ENCODE assay signal across 10 mouse cellular contexts in the genomic region with DNA sequence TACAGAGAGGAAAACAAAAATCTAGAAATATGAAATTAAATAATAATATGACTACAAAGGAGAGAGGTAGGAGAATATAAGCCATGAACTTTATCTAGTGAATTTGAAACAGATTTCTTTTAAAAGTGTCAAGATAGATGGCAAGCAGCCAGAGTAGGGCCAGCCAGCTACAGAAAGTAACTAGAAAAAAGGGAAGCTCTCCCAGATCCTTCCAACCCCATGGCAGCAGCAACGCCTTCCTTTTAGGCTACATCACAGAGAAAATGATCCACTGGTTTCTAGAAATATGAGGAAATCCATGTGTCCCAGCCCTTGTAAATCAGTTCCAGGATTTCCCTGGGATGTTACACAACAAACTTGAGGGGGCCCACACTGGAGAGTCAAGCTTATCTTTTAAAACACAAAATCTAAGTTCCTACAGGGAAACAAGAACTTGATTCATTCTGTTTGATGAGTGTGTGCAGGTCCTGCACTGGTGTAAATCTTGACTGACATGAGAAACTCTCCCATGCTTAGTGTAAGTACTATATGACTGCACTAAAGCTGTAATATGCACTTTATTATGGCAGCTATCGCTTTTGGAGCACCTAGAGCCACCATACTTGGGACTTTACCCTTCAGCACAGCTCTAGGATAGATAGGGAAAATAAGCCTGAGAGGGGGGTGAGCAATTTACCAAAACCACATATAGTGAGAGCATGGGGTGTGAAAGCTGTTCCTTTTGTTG. TPM values are rescaled to one million over a fixed set of nuclear protein-coding genes. Genes with fewer than 3 reads are reported as not detected.
DNase-seq lines count a peak whose midpoint lies in the region; ATAC-seq and TF ChIP-seq lines count a peak whose summit lies in the region.
"Had no signal": no experiment of that assay in that cellular context is flagged by ENCODE, and none has a peak within 500 bp of the region (broad histone marks: within the 10 kb centered on the region; RNA-seq: fewer than 3 reads in every experiment).

No protein-coding gene starts in this region.

- peaks cover 19% of the 10 kb centered on the region for H3K36me3 ChIP-seq in lung, embryonic 15.5 days
- H3K36me3 ChIP-seq in forebrain, embryonic 15.5 days, result peaks cover 17% of the 10 kb centered on the region
- H3K36me3 ChIP-seq in intestine, postnatal 0 days (ENCODE audit: control insufficient read depth, insufficient read depth), result 0 out of 2 replicates have a peak, but pooled peaks cover 10% of the 10 kb centered on the region
- H3K36me3 ChIP-seq in neural tube, embryonic 13.5 days, result peaks cover 18% of the 10 kb centered on the region

- H3K9me3 ChIP-seq in lung, embryonic 15.5 days, result no peaks in the 10 kb centered on the region
- no peaks in the 10 kb centered on the region for H3K9me3 ChIP-seq in forebrain, embryonic 15.5 days
- H3K9me3 ChIP-seq in intestine, postnatal 0 days (ENCODE audit: control insufficient read depth), result no peaks in the 10 kb centered on the region
- no peaks in the 10 kb centered on the region for H3K9me3 ChIP-seq in neural tube, embryonic 13.5 days

- no peak overlapping the region for H3K4me3 ChIP-seq in lung, embryonic 15.5 days
- H3K4me3 ChIP-seq in forebrain, embryonic 15.5 days, result peak overlapping the region; percentile 28
- no peak overlapping the region for H3K4me3 ChIP-seq in intestine, postnatal 0 days (ENCODE audit: low read depth, low read length)
- H3K4me3 ChIP-seq in neural tube, embryonic 13.5 days, result peak overlapping the region; percentile 27

- WGBS in lung, embryonic 15.5 days, result 68% methylated on average over 2 of the region's 2 CpGs
- 78% methylated on average over 2 of the region's 2 CpGs for WGBS in forebrain, embryonic 15.5 days
- 25% methylated on average over 2 of the region's 2 CpGs for WGBS in intestine, postnatal 0 days
- 77% methylated on average over 2 of the region's 2 CpGs for WGBS in neural tube, embryonic 13.5 days

- H3K27ac ChIP-seq in lung, embryonic 15.5 days, result no peak overlapping the region
- H3K27ac ChIP-seq in forebrain, embryonic 15.5 days (replicated peaks), result peak overlapping the region; percentile 61
- no peak overlapping the region for H3K27ac ChIP-seq in intestine, postnatal 0 days (ENCODE audit: low read depth, low read length)
- H3K27ac ChIP-seq in neural tube, embryonic 13.5 days (replicated peaks), result peak overlapping the region; percentile 33; the same call in 1 of the 2 replicates

- ATAC-seq in lung, embryonic 15.5 days (ENCODE audit: borderline replicate concordance, extremely low read depth, low FRiP score, low TSS enrichment), result no peak
- no peak for ATAC-seq in forebrain, embryonic 15.5 days (replicated peaks)
- ATAC-seq in intestine, postnatal 0 days, result peak; percentile 66
- ATAC-seq in neural tube, embryonic 13.5 days (ENCODE audit: low read depth), result no peak
- ATAC-seq in CD4-positive, CD25-positive, alpha-beta regulatory T cell, adult 4 months, result no peak

- H3K4me1 ChIP-seq in lung, embryonic 15.5 days, result peaks cover 10% of the 10 kb centered on the region
- H3K4me1 ChIP-seq in forebrain, embryonic 15.5 days, result peaks cover 29% of the 10 kb centered on the region
- H3K4me1 ChIP-seq in intestine, postnatal 0 days (replicated peaks; ENCODE audit: control insufficient read depth, insufficient read depth, low read length), result 0 out of 2 replicates have a peak, but pooled peaks cover 6% of the 10 kb centered on the region
- H3K4me1 ChIP-seq in neural tube, embryonic 13.5 days (replicated peaks), result peaks cover 29% of the 10 kb centered on the region

- H3K9ac ChIP-seq in lung, embryonic 15.5 days, result no peak overlapping the region
- no peak overlapping the region for H3K9ac ChIP-seq in forebrain, embryonic 15.5 days (replicated peaks)
- H3K9ac ChIP-seq in intestine, postnatal 0 days (ENCODE audit: low read depth, low read length), result no peak overlapping the region
- H3K9ac ChIP-seq in neural tube, embryonic 13.5 days, result peak overlapping the region; percentile 49

- TF ChIP-seq CTCF in intestine, postnatal 0 days (IDR thresholded peaks at IDR 0.05; ENCODE audit: low read depth), result no peak

- peak overlapping the region; percentile 30; the same call in 1 of the 2 replicates for H3K4me2 ChIP-seq in lung, embryonic 15.5 days
- H3K4me2 ChIP-seq in forebrain, embryonic 15.5 days (replicated peaks), result peak overlapping the region; percentile 36
- peak overlapping the region; percentile 27; the same call in 1 of the 2 replicates for H3K4me2 ChIP-seq in intestine, postnatal 0 days (replicated peaks; ENCODE audit: low read depth)
- peak overlapping the region; percentile 51 for H3K4me2 ChIP-seq in neural tube, embryonic 13.5 days

- no peaks in the 10 kb centered on the region for H3K27me3 ChIP-seq in lung, embryonic 15.5 days
- no peaks in the 10 kb centered on the region for H3K27me3 ChIP-seq in forebrain, embryonic 15.5 days
- H3K27me3 ChIP-seq in intestine, postnatal 0 days (replicated peaks; ENCODE audit: control insufficient read depth, insufficient read depth, low read length), result no peaks in the 10 kb centered on the region
- H3K27me3 ChIP-seq in neural tube, embryonic 13.5 days, result no peaks in the 10 kb centered on the region

- DNase-seq in lung, postnatal 10 days, result no peak
- no peak for DNase-seq in layer of hippocampus, adult 18-20 months (ENCODE audit: low spot score in 2 of 2)
- no peak for DNase-seq in adrenal gland, adult 18-20 months (ENCODE audit: low spot score in 2 of 2)
- DNase-seq: cerebellum, adult 9-11 months had no signal

RNA-seq across cellular contexts. Expression of a gene that starts 2.8 kb away (rescaled TPM):
- polyA plus RNA-seq in lung, embryonic 15.5 days (2015; fragmentation: Nextera tagmentation; extraction: Ambion mirVana), result 32.2 and 32.5 TPM in 2 replicates
- 38.1 and 38.7 TPM in 2 replicates for polyA plus RNA-seq in forebrain, embryonic 15.5 days (2015; fragmentation: Nextera tagmentation; extraction: Ambion mirVana)
- 10.1 and 10.6 TPM in 2 replicates for polyA plus RNA-seq in intestine, postnatal 0 days (2015; fragmentation: Nextera tagmentation; extraction: Ambion mirVana)
- polyA plus RNA-seq in neural tube, embryonic 13.5 days (2015; fragmentation: Nextera tagmentation; extraction: Ambion mirVana), result 27.2 and 29.1 TPM in 2 replicates
- polyA plus RNA-seq in CD4-positive, CD25-positive, alpha-beta regulatory T cell, adult 4 months (2017; shearing (Covaris generic)), result under 1 TPM; 0.11 to 0.16 TPM
- total RNA-seq in layer of hippocampus, adult 18-20 months (2021), result 10 to 100 TPM; 15.0 to 15.9 TPM
- 1 to 10 TPM; 3.2 to 6.0 TPM for total RNA-seq in adrenal gland, adult 18-20 months (2021)

RNA-seq across cellular contexts. Expression of a gene that starts 26.0 kb away (rescaled TPM):
- 0.65 and 0.84 TPM in 2 replicates for polyA plus RNA-seq in lung, embryonic 15.5 days (2015; fragmentation: Nextera tagmentation; extraction: Ambion mirVana)
- 2.0 and 2.6 TPM in 2 replicates for polyA plus RNA-seq in forebrain, embryonic 15.5 days (2015; fragmentation: Nextera tagmentation; extraction: Ambion mirVana)
- 0.39 and 0.51 TPM in 2 replicates for polyA plus RNA-seq in intestine, postnatal 0 days (2015; fragmentation: Nextera tagmentation; extraction: Ambion mirVana)
- polyA plus RNA-seq in neural tube, embryonic 13.5 days (2015; fragmentation: Nextera tagmentation; extraction: Ambion mirVana), result 1.7 and 2.1 TPM in 2 replicates
- polyA plus RNA-seq in CD4-positive, CD25-positive, alpha-beta regulatory T cell, adult 4 months (2017; shearing (Covaris generic)), result not detected
- not detected for total RNA-seq in layer of hippocampus, adult 18-20 months (2021)
- not detected for total RNA-seq in adrenal gland, adult 18-20 months (2021)
- total RNA-seq: layer of hippocampus, postnatal 25 days had no signal

Comparison
In these comparisons a context has a peak if more than half of its experiments do, and no peak if none do; other contexts are left out.
1. H3K27ac ChIP-seq: peak in forebrain, embryonic 15.5 days (single experiment) and neural tube, embryonic 13.5 days (single experiment); none in lung, embryonic 15.5 days (single experiment) and intestine, postnatal 0 days (single experiment).
2. H3K4me3 ChIP-seq: peak in forebrain, embryonic 15.5 days (single experiment) and neural tube, embryonic 13.5 days (single experiment); none in lung, embryonic 15.5 days (single experiment) and intestine, postnatal 0 days (single experiment).
3. Peak in every context shown above with its lines, with median percentiles within 50 percentile points of each other: H3K4me2 ChIP-seq.